Mouse (Mus musculus) neural tube, embryonic 12.5 days (tissue): ENCODE measurements at regions not wholly inside any gene's neighbourhood (a gene's known extent, or its start where the extent isn't known, plus 50 kb on each side); places are given as distances from the start of the nearest gene placed in this dataset.

ENCODE experiments used
- ATAC-seq: fragments of 200-750 bp; cut with Nextera tagmentation; 2 replicates; pipeline ENCODE4 v1.8.0; 2017; ENCODE audit warnings: low read depth, mild to moderate bottlenecking, moderate TSS enrichment, moderate library complexity; ENCODE audit not compliant: low FRiP score
- H3K27ac ChIP-seq: fragments of 300-500 bp; sonication (generic); 2 replicates; pipeline ENCODE4 v1.5.1; 2016
- H3K27me3 ChIP-seq: fragments of 300-500 bp; sonication (generic); replicated peaks from 2 replicates; pipeline ENCODE4 v1.6.1; 2016; ENCODE audit warnings: mild to moderate bottlenecking
- H3K36me3 ChIP-seq: fragments of 300-500 bp; sonication (generic); 2 replicates; pipeline ENCODE4 v1.6.1; 2016; ENCODE audit warnings: mild to moderate bottlenecking
- H3K4me1 ChIP-seq: fragments of 300-500 bp; sonication (generic); 2 replicates; pipeline ENCODE4 v1.6.1; 2016
- H3K4me2 ChIP-seq: fragments of 300-500 bp; sonication (generic); replicated peaks from 2 replicates; pipeline ENCODE4 v1.6.1; 2016; ENCODE audit warnings: mild to moderate bottlenecking
- H3K4me3 ChIP-seq: fragments of 300-500 bp; sonication (generic); 2 replicates; pipeline ENCODE4 v1.5.1; 2016
- H3K9ac ChIP-seq: fragments of 300-500 bp; sonication (generic); 2 replicates; pipeline ENCODE4 v1.6.1; 2016; ENCODE audit warnings: mild to moderate bottlenecking
- H3K9me3 ChIP-seq: fragments of 300-500 bp; sonication (generic); 2 replicates; pipeline ENCODE4 v1.6.1; 2016; ENCODE audit warnings: mild to moderate bottlenecking
- WGBS: fragments of 180-500 bp; shearing (Covaris S2); methylation state at CpG from one replicate; pipeline ENCODE4 v1.1.7; 2016; 5-methylcytosine and 5-hydroxymethylcytosine counted together

- H3K4me1 ChIP-seq, result no peaks in the 10 kb centered on the region
- no peaks in the 10 kb centered on the region for H3K9me3 ChIP-seq
- H3K4me3 ChIP-seq, result no peak overlapping the region
- 15% methylated on average over 4 of the region's 4 CpGs for WGBS
- no peaks in the 10 kb centered on the region for H3K36me3 ChIP-seq
- no peaks in the 10 kb centered on the region for H3K27me3 ChIP-seq
- H3K4me2 ChIP-seq, result no peak overlapping the region
- H3K9ac ChIP-seq, result no peak overlapping the region
- H3K27ac ChIP-seq, result no peak overlapping the region
- ATAC-seq, result no peak
Observed at GRCm38 (mm10) chr3:110599175-110599853, 348.5 kb upstream of the Prmt6 start.

GRCm38 (mm10) chr3:110582766-110583165 lies 332.0 kb upstream of the Prmt6 start:
- WGBS, result 40% methylated on average over 2 of the region's 2 CpGs
- H3K27me3 ChIP-seq, result no peaks in the 10 kb centered on the region
- no peaks in the 10 kb centered on the region for H3K9me3 ChIP-seq
- H3K9ac ChIP-seq, result no peak overlapping the region
- no peaks in the 10 kb centered on the region for H3K4me1 ChIP-seq
- no peaks in the 10 kb centered on the region for H3K36me3 ChIP-seq
- no peak for ATAC-seq
- H3K27ac ChIP-seq, result no peak overlapping the region
- H3K4me2 ChIP-seq, result no peak overlapping the region
- H3K4me3 ChIP-seq, result no peak overlapping the region

GRCm38 (mm10) chr3:110579261-110579660 lies 328.5 kb upstream of the Prmt6 start:
- Histone ChIP-seq H3K9ac (no peak overlapping the region), H3K9me3 (no peaks in the 10 kb centered on the region), H3K36me3 (no peaks in the 10 kb centered on the region), H3K4me1 (no peaks in the 10 kb centered on the region), H3K4me3 (no peak overlapping the region), H3K4me2 (no peak overlapping the region), H3K27ac (no peak overlapping the region), H3K27me3 (no peaks in the 10 kb centered on the region)
- no peak for ATAC-seq
- 86% methylated on average over 1 of the region's 1 CpGs for WGBS

- Histone ChIP-seq H3K4me2 (no peak overlapping the region), H3K27me3 (no peaks in the 10 kb centered on the region), H3K9me3 (no peaks in the 10 kb centered on the region), H3K9ac (no peak overlapping the region), H3K36me3 (no peaks in the 10 kb centered on the region), H3K27ac (no peak overlapping the region), H3K4me1 (no peaks in the 10 kb centered on the region), H3K4me3 (no peak overlapping the region)
- 84% methylated on average over 4 of the region's 4 CpGs for WGBS
- no peak for ATAC-seq
Observed at GRCm38 (mm10) chr3:110567187-110567586, 316.4 kb upstream of the Prmt6 start.

- no peak overlapping the region for H3K27ac ChIP-seq
- no peaks in the 10 kb centered on the region for H3K36me3 ChIP-seq
- 86% methylated on average over 4 of the region's 4 CpGs for WGBS
- no peak overlapping the region for H3K4me3 ChIP-seq
- H3K9me3 ChIP-seq, result no peaks in the 10 kb centered on the region
- H3K27me3 ChIP-seq, result no peaks in the 10 kb centered on the region
- H3K4me2 ChIP-seq, result no peak overlapping the region
- H3K4me1 ChIP-seq, result no peaks in the 10 kb centered on the region
- H3K9ac ChIP-seq, result no peak overlapping the region
- no peak for ATAC-seq
Observed at GRCm38 (mm10) chr3:110547326-110547725, 296.5 kb upstream of the Prmt6 start.

- no peak for ATAC-seq
- no peak overlapping the region for H3K4me2 ChIP-seq
- no peaks in the 10 kb centered on the region for H3K36me3 ChIP-seq
- no peak overlapping the region for H3K9ac ChIP-seq
- no peaks in the 10 kb centered on the region for H3K27me3 ChIP-seq
- H3K27ac ChIP-seq, result no peak overlapping the region
- H3K4me3 ChIP-seq, result no peak overlapping the region
- WGBS, result 58% methylated on average over 2 of the region's 2 CpGs
- no peaks in the 10 kb centered on the region for H3K4me1 ChIP-seq
- no peaks in the 10 kb centered on the region for H3K9me3 ChIP-seq
Observed at GRCm38 (mm10) chr3:110538275-110538674, 287.5 kb upstream of the Prmt6 start.
